Mouse (Mus musculus) cerebellum, adult 8-10 months (tissue): ENCODE results near the gene Peg3.
A peak's percentile ranks its signal among the peaks of the same experiment; 100 is the strongest.
"Not testable (repeated sequence)": the region's sequence is repeated elsewhere in the genome, so short reads cannot be mapped to it uniquely, and the experiment has no call there.

Experiments
- DNase-seq: peaks from one replicate; pipeline ENCODE4 v3.0.0; 2022

The Peg3 gene

DNA sequence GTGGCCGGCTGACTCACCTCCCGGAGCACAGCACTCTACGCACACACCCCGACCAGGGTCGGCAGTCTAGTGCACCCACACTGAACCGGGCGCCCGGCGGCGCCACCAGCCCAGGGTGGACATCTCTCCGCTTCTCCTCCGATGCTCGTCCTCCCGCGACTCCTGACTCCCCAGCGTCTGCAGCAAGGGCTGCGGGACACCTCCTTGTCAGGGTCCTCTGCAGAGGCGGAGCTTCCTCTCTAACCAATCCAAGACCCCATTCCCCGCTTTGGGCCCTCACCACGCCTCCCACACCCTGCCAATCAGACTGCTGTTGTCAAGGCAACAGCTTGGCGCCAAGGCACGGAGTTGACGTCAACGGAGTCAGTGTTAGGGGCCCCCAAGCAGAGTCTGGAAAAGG, at the start of gene Peg3, which contains the start of gene Usp29:
Peg3 (minus strand) TSS at position 191 of the 400 bp plus-strand sequence.
Usp29 (plus strand) TSS at position 338 of the 400 bp plus-strand sequence.
- DNase-seq: peak; percentile 89

DNA sequence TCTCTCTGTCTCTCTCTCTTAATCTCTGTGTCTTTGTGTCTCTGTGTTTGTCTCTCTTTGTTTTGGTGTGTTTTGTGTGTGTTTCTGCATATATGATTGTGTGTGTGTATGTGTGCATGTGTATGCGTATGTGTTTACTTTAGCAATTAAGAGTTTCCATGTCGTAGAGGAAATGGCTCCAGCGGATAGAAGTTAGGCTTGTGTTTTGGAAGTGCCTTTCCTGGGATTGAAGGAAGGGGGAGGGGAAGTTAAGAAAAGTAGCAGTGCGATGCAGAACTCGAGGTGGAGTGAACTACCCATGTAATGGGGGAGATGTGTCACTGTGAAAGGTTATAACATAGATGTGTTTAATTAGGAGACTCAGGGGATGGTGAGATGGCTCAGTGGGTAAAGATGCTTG, 48.9 kb upstream of the Peg3 start:
- no peak for DNase-seq

DNA sequence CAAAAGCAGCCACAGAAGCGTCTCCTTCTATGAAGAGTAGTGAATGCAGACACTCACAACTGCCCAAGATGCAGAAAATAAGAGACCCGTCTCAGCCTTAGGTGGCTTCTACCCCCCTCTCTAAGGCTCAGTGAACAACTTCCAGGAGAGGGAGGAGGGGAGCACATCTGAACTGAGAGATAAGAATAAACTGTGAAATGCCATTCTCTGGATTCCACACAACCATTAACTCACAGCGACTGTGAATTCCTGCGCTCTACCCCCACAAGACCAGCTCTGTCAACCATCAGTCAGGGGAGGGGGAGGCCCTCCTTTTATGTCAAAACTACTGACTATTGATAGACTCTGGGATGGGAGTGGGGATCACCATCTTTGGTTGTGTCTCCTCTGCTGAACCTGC, 47.5 kb upstream of the Peg3 start:
- no peak for DNase-seq

DNA sequence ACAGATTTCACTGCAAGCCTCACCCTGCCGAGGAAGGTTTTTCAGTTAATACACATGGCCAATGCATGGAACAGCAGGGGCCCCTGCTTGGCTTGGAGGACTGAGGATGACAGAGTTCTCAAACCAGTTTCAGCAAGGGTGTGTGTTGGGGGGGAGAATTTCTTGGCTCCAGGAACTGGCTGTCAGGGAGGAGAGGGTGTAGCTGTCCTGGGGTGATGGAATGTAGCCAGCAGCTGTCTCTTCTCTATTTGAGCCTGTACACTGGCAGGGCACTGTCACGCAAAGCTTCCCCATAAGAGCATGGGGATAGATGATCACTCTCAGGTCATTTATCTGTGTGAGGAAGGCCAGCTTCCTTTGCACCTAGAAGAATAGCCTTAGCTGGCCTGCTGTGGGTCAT, 46.9 kb upstream of the Peg3 start:
- peak; percentile 2 for DNase-seq

DNA sequence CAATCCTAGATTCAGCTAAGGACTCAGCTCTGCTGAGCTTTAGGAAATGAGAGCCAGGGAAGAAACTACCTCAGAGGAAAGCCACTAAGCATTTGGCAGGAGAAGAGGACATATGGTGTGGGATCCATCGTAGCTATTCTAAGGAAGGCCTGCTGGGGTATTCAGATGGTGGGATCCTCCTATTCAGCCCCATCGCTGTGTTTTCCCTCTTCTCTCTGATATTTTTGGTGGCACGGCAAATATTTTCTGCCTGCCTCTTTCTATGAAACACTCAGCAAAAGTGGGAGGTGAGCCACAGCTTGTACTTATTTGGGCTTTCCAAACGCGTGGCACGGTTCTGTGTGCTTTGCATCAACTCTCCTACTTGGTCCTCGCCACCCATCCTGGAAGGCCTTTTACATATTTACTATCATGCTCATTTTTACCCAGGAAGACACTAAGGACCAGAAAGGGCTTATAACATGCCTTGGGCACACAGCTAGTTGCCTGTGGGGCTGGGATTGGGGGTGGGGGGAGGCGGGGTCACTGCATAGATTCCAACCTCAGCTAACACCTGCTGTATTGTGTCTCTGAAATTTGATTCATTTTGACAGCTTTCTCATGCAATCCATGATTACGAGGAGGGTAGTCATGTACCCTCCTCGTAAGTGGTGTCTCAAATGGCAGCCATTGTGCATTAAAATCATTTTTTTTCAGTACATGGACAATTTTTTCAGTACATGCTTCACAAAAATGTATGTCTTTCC, 46.3 kb upstream of the Peg3 start:
- DNase-seq: peak; percentile 23

DNA sequence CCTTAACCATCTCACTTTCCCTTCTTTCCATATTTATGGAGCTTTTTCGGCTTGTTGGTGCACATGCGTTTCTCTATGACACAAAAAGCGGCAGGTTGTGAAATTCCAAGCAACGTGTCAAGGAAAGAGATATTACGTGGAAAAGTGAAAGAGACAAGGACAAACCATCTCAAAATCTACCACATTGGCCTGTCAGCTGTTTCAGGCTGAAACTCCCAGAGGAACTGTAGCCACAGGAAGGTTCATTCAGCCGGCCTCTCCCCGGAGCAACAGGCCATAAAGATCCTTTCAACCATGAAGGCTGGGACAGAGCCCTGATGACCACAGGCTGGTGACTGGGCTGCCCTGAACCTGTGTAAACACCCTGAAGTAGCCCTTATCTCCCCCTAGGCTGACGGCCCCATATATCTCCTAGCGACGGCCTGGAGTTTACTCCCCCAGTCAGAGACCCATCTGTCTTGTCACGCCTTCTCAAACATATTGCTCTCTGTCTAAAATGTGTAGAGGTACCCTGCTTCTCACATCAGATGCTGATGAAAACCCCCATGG, 43.7 kb upstream of the Peg3 start:
- not testable (repeated sequence) for DNase-seq

DNA sequence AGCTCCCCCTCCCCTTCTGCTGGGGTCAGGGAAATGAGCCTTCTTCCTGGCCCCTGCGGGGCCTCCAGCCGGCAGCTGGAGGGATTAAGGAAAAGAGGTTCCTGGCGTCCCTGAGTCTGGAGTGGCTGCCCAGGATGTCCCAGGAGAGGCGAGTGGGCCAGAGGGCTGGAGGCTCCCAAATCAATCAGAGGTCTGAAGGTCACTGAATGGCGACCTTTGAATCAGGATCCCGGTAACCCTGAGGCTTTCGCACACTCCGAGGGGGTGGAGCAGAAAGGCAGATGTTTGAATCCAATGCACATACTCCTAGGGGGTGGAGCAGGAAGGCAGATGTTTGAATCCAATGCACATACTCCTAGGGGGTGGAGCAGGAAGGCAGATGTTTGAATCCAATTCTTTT, 40.1 kb upstream of the Peg3 start:
- no peak for DNase-seq

DNA sequence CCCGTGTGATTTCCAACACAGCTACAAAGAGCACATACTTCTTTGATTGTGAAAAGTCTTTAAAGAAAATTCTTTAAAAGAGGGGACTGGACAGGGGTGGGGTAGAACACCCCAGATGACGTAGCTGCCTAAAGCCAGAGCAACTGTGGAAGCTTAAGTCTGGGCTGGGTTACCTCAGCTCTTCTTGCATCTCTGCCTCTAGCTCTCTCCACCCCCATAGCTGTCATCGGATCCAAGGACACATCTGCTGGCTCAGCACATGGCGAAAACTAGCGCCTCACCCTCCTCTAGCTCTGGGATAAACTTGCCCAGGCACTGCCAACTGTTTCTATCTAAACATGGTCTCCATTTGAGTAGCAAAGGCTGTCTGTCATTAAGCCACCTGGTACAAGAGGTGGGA, 35.0 kb upstream of the Peg3 start:
- DNase-seq: no peak

DNA sequence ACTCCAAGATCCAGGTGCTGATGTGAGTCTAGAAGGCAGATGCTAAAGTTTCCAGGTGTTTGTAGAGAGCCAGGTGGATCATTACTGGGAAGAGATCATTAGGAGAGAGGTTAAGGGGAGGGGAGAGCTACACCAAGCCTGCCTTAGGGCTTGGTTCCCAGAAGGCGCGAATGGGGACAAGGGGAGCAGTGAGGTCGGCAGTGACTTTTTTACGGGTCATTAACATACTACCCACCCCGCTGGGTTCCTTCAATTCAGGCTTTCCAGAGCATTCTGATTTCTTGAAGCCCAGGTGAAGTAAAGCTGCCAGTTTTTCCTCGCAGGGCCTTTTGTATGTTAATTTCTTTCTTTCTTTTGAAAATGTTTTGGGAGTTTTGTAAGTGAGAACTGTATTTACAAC, 29.9 kb upstream of the Peg3 start:
- DNase-seq: no peak

DNA sequence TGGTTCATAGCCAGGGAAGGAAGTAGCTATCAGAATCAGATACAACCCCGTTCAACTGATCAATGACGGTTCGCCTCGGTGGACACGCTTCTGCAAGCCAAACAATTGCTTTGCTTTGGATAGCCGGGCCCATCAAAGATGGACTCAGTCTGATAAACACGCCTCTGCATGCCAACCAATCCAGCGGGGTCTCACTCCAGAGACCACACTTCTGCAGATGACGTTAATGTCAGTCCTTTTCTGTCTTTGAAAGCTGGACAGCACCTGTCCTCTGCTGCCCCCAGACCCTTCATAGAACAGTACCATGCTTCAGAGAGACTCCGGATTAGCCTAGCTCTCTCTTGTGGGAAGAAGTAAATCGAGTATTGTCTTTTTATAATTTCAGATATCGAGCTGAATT, 29.5 kb upstream of the Peg3 start:
- DNase-seq: no peak

DNA sequence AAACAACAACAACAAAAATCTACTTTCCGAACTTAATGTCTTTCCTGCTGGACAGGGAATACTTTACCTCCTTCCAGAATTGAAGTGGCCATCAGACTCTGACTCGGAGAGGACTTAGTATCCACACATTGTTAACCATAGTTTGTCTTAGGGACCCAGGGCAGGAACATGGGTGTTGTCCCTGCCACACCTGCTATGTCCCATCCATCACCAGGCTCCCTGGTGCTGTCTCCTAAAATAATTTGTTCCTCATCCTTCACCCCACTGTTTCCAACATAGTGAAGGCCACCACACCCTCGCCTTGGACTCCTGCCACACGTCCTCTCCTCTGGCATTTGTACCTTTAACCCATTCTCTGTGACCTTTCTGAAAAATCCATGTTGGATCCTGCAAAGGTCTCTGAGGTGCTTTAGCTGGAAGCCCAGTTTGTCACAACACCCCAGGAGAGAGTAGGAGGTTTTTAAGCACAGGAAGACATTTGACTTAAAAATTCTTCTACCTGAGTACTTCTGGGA, 26.6 kb upstream of the Peg3 start:
- no peak for DNase-seq

DNA sequence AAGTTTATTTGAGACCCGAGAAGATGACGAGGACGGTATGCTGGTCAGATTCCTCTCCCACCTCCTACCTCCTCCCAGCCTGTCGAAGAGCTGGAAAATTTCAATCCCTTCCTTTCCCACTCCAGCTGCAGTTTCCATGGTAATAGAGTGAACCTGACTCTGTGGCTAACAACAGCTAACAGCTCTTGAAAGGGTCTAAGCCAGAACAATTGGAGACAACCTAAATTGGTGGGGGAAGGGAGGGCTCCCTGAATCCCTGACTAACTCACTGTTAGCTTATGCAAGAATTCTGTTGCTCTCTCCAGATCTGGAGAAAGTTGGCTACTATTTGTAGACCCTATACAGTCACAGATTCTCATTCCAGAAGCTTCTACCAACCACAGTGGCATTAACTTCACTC, 23.2 kb upstream of the Peg3 start:
- DNase-seq: no peak

DNA sequence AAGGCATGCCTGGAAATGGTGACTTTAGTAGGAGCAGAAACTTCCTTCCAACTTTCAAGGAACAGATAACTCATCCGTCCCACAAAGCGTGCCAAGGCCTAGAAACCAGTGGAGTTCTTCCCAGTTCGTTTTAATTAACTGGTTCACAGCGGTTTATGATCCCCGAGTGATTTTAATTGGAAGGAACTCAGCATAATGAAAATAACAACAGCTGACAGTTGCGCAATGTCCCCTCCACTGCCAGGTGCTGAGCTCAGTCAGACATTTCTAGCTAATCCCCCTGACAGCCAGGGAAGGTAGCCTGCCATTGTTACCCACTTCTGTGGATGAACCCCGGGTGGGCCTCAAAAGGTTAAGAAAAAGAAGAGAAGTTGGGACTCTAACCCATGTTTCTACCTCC, 19.0 kb upstream of the Peg3 start:
- no peak for DNase-seq

DNA sequence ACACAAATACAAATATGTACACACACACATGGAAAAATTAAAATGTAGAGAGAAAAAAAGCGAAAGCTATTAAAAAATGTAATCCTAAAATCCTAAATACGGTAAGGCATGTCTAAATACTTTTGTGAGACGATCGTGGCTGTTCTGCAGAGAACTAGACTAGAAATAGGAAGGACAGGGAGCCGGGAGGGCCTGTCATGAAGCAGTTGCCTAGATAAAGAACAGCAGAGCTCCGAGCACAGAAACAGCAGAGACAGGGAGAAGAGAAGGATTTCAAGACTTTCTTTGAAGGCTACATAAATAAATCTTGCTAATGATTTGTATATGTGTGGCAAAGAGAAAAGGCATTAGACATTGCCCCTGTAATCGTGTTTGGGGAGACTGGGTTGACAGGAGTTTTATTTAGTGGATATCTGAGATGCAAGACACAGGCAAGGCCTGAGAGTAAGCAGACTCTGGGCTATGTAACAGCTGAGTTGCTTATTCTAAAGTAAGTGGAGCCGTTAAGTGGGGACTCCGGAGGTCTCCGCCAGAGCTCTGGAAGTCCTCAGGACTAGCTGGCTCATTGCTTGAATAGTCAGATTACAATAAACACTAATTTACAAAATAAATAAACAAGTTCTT, 14.2 kb upstream of the Peg3 start:
- no peak for DNase-seq

DNA sequence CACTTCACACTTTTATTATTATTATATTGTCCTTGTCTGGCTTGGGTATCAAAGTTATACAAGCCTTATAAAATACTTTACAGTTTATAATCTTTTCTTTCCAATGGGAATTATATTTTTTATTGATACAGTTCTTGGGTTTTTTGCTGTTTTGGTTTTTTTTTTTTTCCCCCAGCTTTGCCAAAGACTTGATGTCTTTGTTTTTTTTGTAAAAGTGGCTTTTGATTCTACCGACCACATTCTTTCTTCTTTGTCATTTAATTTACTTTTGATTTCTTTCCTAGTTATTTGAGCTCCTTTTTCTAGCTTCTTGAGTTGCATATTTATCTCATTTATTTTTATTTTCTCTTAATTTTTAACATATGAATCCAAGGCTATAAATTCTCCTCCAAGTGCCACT, 5.8 kb upstream of the Peg3 start:
- no peak for DNase-seq

DNA sequence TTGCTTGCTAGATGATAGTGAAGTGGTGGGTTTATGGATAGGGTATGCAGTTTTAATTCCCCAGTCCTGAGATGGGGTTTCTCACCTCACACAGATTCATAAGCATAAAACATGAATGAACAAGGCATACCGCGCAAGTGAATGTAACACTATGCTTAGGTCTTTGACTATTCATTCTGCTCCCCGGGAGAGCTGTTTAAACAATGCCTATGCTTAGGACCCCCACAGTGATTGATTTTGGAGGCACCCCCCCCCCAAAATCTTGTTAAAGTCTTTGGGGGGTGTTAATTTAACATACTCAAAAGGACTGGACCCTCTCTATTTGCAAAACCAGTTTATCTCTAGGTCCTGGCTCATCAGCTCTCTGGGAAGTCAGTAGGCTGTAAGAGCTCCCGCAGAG, 1.7 kb upstream of the Peg3 start:
- no peak for DNase-seq

DNA sequence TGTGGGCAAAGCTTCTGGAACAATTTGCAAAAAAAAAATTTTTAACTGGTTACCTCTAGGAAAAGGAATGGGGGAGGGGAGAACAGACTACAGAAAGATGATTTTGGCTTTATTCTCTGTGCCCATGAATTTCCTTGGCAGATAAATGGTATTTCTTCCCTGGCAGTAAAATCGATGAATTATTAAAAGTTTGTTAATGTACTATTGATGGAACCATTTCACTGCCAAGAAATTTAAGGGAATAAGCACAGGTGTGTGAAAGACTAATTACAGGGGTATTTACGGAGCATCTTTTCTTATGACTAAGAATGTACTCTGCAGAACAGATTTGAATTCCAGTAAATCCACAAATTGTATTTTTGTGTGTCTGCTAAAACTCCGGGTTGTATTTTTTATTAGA, 1.1 kb upstream of the Peg3 start:
- no peak for DNase-seq

DNA sequence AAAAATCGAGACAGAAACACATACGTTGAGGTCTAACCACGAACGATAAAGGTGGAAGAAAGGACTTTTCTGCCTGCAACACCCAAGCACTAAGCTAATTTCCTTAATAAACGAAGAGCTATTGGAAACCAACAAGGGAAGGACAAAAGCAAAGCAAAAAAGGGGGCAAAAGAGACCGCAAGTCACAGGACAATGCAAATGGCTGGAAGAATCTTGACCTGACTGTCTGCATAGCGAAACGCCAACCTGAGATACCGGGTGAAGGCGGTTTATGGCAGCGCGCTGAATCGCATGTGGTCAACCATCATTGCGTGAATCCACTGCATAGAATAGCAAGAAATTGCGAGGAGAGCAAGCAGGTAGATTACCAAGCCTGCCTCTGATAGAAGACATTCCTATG, 570 bp upstream of the Peg3 start:
- DNase-seq: peak; percentile 43

DNA sequence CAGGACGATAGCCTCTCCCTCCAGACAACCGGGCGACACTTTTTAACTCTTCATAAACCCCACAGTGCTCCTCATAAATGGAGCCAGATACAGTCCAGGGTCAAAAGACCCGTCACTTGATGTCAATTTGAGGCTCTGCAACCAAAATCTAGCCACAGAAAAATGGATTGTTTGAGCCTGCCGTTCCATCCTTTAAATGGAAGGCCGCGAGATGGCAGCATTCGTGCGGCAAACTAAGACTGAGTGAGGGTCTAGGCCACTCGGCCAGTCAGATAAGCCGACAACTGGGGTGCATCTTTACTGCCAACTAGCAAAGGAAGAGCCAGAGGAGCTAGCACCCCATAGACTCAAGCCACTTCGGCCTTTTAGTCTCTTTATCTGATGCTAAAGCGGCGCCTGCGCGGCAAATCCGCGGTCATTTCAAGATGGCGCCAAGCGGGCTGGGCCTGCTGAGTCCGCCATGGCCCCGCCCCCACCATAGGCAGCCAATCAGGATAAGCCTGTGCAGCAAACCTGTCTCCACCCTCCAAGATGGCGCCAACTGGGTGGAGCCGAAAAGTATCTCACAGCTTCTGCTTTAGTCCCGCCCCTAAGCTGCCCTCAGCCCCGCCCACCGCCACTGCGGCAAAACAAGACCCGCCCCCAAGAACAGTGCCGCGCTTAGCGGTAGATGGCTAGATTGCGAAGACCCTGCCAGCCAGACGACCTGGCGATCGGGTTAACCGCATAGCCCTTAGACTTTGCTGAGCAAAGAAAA, 992 bp downstream of the Peg3 start:
- DNase-seq: peak; percentile 92

DNA sequence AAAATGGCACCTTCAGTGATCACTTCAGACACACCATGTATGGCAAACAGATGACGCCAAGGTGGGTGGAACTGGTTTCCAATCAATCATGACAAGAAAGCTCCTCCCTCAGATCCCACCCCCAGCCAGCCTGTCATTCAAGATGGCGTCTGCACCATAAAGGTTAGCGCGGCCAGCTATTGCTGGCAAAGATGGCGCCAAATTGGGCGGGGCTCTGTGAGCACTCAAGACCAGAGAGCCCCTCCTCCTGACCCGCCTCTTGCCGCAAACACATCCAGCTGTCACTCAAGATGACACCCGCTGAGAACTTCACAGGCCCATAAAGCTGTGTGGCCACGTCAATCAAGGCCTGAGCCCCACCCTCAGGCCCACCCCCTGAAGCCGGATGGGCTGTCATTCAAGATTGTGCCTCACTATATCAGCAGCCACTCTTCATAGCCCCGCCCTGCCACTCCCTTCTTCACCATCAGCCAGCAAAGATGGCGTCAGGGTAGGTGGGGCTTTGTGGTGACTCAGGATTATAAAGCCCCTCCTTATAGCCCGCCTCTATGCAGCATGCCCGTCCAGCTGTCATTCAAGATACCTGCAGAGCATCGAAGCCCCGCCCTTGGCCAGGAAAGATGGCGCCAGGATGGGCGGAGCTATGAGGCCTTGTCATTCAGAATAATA, 1.8 kb downstream of the Peg3 start:
- DNase-seq: peak; percentile 91

DNA sequence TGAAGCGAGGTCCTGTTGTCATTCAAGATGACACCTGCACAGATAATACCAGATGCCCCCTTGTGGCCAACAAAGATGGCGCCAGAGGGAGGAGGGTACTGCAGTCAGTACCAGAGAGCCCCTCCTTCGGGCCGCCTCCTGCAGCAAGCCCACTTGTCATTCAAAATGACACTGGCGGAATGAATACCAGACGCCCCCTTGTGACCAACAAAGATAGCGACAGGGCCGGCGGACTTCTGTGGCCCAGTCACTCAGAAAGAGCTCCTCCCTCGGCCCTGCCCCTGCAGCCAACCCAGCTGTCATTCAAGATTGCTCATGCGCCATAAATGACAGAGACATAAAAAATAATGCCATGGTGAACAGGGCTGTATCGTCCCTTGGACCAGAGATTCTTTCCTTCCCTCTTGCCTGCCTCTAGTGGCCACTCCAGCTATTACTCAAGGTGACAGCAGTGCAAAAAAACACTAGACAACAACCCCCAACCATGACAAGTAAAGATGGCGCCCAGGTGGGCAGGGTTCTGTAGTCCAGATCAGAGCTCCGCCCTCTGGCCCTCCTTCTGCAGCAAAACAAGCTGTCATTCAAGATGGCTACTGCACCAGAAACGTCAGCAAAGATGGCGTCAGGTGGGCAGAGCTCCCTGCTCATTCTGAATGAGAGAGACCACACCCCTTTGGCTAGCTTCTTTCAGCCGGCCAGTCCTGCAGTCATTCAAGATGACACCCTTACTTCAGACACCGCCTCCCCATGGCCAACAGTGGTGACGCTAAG, 2.7 kb downstream of the Peg3 start:
- peak; percentile 86 for DNase-seq

DNA sequence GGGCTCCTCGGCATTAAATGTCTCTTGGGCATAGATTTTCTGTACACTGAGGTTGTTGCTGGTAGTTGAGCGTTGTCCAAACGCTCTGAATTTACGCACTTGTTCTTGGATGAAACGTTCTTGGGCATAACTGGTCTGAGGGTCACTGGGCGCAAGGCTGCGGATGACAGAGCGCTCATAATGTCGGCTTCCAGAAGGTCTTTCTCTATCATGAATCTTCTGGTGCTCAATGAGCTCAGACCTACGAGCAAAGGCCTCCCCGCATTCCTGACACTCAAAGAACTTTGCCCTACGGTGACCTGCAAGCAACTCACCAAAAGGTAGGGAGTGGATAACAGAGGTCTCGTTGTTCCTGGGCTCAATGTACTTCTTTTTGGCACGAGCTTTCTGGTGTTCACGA, 20.8 kb downstream of the Peg3 start:
- no peak for DNase-seq
